Mouse (Mus musculus) lung, postnatal 0 days (tissue): ENCODE measurements around the gene Cklf. TPM values are rescaled to one million over a fixed set of nuclear protein-coding genes. Genes with fewer than 3 reads are reported as not detected.
A peak's percentile ranks its signal among the peaks of the same experiment; 100 is the strongest.

Experiments used
- ATAC-seq: fragments of 200-750 bp; cut with Nextera tagmentation; 2 replicates; pipeline ENCODE4 v1.8.0; 2017; ENCODE audit warnings: moderate library complexity
- DNase-seq: peaks from one replicate; pipeline ENCODE4 v3.0.0-alpha.2; 2016; ENCODE audit warnings: low spot score
- H3K27ac ChIP-seq: fragments of 300-500 bp; sonication (generic); 2 replicates; pipeline ENCODE4 v1.5.1; 2014; ENCODE audit warnings: antibody characterized with exemption, mild to moderate bottlenecking, low read length, mixed read lengths
- H3K27me3 ChIP-seq: fragments of 300-500 bp; sonication (generic); replicated peaks from 2 replicates; pipeline ENCODE4 v1.6.1; 2014; ENCODE audit warnings: low read length, mixed read lengths; ENCODE audit not compliant: insufficient read depth
- H3K36me3 ChIP-seq: fragments of 300-500 bp; sonication (generic); 2 replicates; pipeline ENCODE4 v1.6.1; 2014; ENCODE audit warnings: low read length, mixed read lengths; ENCODE audit not compliant: insufficient read depth
- H3K4me1 ChIP-seq: fragments of 300-500 bp; sonication (generic); 2 replicates; pipeline ENCODE4 v1.6.1; 2014; ENCODE audit warnings: antibody characterized with exemption, low read depth, low read length, mixed read lengths; ENCODE audit not compliant: insufficient read depth
- H3K4me2 ChIP-seq: fragments of 300-500 bp; sonication (generic); replicated peaks from 2 replicates; pipeline ENCODE4 v1.6.1; 2014; ENCODE audit warnings: low read depth, mild to moderate bottlenecking, low read length, moderate library complexity, mixed read lengths
- H3K4me3 ChIP-seq: fragments of 300-500 bp; sonication (generic); 2 replicates; pipeline ENCODE4 v1.5.1; 2014; ENCODE audit warnings: low read depth, low read length
- H3K9ac ChIP-seq: fragments of 300-500 bp; sonication (generic); replicated peaks from 2 replicates; pipeline ENCODE4 v1.6.1; 2014; ENCODE audit warnings: low read depth, mild to moderate bottlenecking
- H3K9me3 ChIP-seq: fragments of 300-500 bp; sonication (generic); 2 replicates; pipeline ENCODE4 v1.6.1; 2016; ENCODE audit warnings: low read length, mixed read lengths
- CTCF ChIP-seq: IDR thresholded peaks from 2 replicates; pipeline ENCODE4 v1.5.1; 2016; ENCODE audit warnings: antibody characterized with exemption, mild to moderate bottlenecking
- EP300 ChIP-seq: IDR thresholded peaks from 2 replicates; pipeline ENCODE4 v1.6.1; 2016; ENCODE audit warnings: antibody characterized with exemption, mild to moderate bottlenecking, control low read depth
- WGBS: fragments of 180-500 bp; shearing (Covaris S2); extraction: QIAGEN DNeasy Blood & Tissue Kit; methylation state at CpG from one replicate; pipeline ENCODE4 v1.1.7; 2014; 5-methylcytosine and 5-hydroxymethylcytosine counted together
- polyA plus RNA-seq: library from polyadenylated mRNA; unstranded; fragments of >200 nt; fragmentation: Nextera tagmentation; extraction: Ambion mirVana; gene quantifications from 2 replicates; pipeline ENCODE4 v1.2.1, GENCODE M21; 2015

Cklf gene
- 29.2 and 33.2 TPM in 2 replicates for polyA plus RNA-seq

DNA sequence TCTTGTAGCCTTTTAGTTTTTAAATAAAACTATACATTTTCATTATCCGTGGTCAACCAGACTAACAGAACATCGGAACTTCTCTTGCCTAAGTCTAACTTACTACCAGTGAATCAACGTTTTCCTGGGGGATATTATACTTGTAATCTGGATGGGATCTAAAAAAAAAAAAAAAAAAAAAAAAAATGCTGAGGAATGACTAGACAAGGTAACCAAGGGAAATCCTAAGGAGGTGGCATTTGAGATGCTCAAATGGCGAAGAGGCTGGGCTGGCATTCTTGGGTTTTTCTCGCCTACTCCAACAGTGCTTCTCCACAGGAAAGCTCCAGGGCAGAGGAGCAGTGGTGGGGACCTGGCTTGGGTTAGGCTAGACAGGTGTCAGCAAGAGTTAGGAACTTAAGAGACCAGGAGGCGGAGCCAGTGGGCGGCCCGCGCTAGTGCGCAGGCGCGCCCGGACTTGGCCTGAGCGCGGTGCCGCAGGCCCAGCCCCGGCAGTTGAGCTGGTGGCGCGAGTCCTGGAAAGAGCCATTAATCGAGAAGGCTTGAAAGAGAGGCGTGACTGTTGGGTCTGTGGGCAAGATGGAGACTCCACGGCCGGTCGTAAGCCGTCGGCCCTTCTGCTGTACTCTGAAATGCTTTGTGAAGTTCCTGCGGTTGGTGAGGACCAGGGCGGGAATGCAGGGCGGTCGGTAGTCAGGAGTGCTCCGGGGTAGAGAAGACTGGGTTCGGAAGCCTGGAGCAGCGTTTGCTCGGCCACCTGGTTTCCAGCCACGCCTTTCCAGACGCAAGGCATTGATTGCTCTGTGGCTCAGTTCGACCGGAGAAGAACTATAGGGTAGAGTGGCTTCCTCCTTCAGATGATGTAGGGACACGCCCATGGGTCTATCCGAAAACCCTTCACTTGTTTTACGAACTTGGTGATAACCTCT is at the start of gene Cklf:
Cklf (plus strand) TSS at position 423 of the 929 bp plus-strand sequence.
- Histone ChIP-seq H3K36me3 (no peaks in the 10 kb centered on the region), H3K9me3 (no peaks in the 10 kb centered on the region), H3K4me3 (peak within 1 kb of the TSS; percentile 64), H3K4me1 (peaks cover 4% of the 10 kb centered on the region; the same call in 1 of the 2 replicates), H3K27me3 (no peaks in the 10 kb centered on the region), H3K9ac (peak within 1 kb of the TSS; percentile 48), H3K4me2 (peak within 1 kb of the TSS; percentile 87), H3K27ac (peak within 1 kb of the TSS; percentile 51)
- 3% methylated on average over 41 of the region's 41 CpGs for WGBS
- no peak for TF ChIP-seq EP300
- TF ChIP-seq CTCF, result peak; percentile 50
- DNase-seq, result peak; percentile 95
- peak; percentile 81 for ATAC-seq

DNA sequence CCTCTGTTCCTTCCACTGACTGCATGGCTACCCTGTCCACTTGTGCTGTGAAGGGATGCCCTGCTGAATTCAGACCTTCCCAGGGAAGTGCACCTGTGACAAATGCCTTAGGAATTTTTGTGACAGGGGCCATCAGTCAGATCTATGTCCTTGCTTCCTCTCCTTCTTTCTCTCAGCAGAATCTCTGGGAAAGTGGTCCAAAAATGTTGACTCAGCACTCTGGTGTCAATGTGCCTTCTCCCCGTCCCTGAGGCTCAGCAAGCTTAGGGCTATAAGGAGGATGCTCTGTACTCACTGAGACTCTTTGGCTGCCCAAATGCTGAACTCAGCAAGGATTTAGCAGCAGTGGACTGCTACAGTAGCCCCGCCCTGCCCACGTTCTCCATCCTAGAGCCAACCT is 49.0 kb upstream of the Cklf start:
- no peaks in the 10 kb centered on the region for H3K9me3 ChIP-seq
- no peak overlapping the region for H3K4me2 ChIP-seq
- no peaks in the 10 kb centered on the region for H3K27me3 ChIP-seq
- H3K4me1 ChIP-seq, result no peaks in the 10 kb centered on the region
- 63% methylated on average over 3 of the region's 3 CpGs for WGBS
- ATAC-seq (no peak), DNase-seq (no peak)
- no peak overlapping the region for H3K9ac ChIP-seq
- H3K27ac ChIP-seq, result no peak overlapping the region
- no peak for TF ChIP-seq CTCF
- no peak for TF ChIP-seq EP300
- no peaks in the 10 kb centered on the region for H3K36me3 ChIP-seq
- H3K4me3 ChIP-seq, result no peak overlapping the region

DNA sequence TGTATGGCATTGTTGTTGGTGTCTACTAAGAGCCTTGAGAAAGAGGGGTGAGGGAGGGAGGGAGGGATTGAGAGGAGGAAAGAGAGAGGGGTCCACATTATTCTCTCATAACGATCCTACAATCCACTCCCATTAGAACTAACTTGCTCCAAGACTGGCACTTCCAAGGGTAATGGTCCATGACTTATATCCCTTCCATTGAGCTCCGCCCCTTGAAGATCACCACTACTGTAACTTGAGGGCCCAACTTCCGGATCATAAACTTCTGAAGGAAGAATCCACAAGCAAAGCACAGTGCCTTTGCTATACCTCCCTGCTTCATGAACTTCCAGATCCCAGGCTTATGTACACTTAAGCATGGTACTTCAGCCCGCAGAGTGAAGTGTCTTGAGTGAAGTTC is 48.3 kb upstream of the Cklf start:
- no peak for ATAC-seq
- H3K4me2 ChIP-seq, result no peak overlapping the region
- H3K27ac ChIP-seq, result no peak overlapping the region
- H3K27me3 ChIP-seq, result no peaks in the 10 kb centered on the region
- no peak for DNase-seq
- H3K4me1 ChIP-seq, result no peaks in the 10 kb centered on the region
- WGBS, result 81% methylated on average over 4 of the region's 4 CpGs
- H3K4me3 ChIP-seq, result no peak overlapping the region
- TF ChIP-seq CTCF (no peak), EP300 (no peak)
- no peaks in the 10 kb centered on the region for H3K36me3 ChIP-seq
- H3K9ac ChIP-seq, result no peak overlapping the region
- H3K9me3 ChIP-seq, result no peaks in the 10 kb centered on the region

DNA sequence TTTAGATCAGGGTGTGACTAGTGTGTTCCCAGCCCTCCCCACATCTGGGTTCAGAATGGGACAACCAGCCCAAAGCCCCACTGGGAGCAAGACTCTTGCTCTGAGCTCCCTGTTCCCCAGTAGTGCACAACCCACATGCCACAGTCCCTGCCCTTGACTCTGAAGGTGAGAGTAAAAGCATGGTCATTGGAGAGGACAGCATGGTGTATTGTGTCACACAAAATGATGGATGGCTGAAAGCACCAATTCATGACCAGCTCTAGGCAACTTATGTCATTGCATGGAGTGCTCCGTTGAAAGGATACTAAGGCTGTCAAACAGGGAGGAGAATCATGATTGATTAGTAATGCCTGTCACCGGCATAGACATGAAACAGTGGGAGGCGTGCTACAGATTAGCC is 45.4 kb upstream of the Cklf start:
- TF ChIP-seq CTCF (no peak), EP300 (no peak)
- Histone ChIP-seq H3K4me3 (no peak overlapping the region), H3K9me3 (no peaks in the 10 kb centered on the region), H3K36me3 (no peaks in the 10 kb centered on the region), H3K27me3 (no peaks in the 10 kb centered on the region), H3K4me2 (no peak overlapping the region), H3K9ac (no peak overlapping the region), H3K4me1 (no peaks in the 10 kb centered on the region), H3K27ac (no peak overlapping the region)
- 52% methylated on average over 3 of the region's 3 CpGs for WGBS
- ATAC-seq (no peak), DNase-seq (no peak)

DNA sequence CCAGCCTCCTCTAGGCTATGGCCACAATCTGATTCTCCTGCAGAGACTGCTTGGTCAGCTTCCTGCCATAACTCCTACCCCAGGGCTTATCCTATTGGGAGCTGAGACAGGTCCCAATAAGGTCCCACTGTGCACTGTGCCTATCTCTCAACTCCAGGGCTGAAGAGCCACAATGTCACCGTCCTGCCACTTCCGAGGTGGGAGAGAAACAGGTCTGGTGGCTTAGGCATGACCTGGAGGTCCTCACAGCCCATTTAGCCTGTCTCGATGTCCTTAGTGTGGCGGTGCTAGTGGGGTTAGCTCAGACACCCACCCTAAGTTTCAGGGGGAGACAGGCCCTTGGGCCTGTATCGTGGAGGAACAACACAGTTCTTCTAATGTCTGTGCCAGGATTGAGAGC is 33.1 kb upstream of the Cklf start:
- Histone ChIP-seq H3K27ac (no peak overlapping the region), H3K9ac (no peak overlapping the region), H3K4me1 (no peaks in the 10 kb centered on the region; the same call in 1 of the 2 replicates), H3K4me3 (no peak overlapping the region), H3K36me3 (no peaks in the 10 kb centered on the region), H3K9me3 (no peaks in the 10 kb centered on the region), H3K4me2 (no peak overlapping the region), H3K27me3 (no peaks in the 10 kb centered on the region)
- TF ChIP-seq EP300 (no peak), CTCF (no peak)
- ATAC-seq (no peak), DNase-seq (no peak)
- WGBS, result 83% methylated on average over 5 of the region's 5 CpGs

DNA sequence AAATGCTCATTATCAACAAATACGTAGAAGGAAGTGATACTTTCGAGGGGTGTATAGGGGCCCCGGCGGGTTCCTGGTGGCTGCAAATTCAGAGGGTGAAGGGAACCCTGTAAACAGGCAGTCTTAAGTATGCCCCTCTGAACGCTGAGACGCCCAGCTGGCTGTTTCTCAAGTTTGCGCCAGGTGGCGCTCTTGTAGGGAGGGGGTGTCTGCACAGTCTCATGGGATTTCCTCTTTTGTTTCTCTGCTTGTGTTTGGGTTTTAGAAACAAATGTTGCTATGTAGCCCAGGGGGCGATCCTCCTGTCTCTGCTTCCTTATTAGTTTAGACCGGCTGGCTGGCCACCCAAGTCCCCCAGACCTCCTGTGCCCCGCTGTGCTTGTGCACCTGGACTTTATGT is 31.6 kb upstream of the Cklf start:
- DNase-seq (peak; percentile 57), ATAC-seq (peak; percentile 54; the same call in 1 of the 2 replicates)
- Histone ChIP-seq H3K9ac (no peak overlapping the region), H3K36me3 (no peaks in the 10 kb centered on the region), H3K27me3 (no peaks in the 10 kb centered on the region), H3K4me1 (no peaks in the 10 kb centered on the region; the same call in 1 of the 2 replicates), H3K9me3 (no peaks in the 10 kb centered on the region), H3K27ac (no peak overlapping the region), H3K4me2 (no peak overlapping the region), H3K4me3 (no peak overlapping the region)
- peak; percentile 75 for TF ChIP-seq CTCF
- TF ChIP-seq EP300, result no peak
- 25% methylated on average over 11 of the region's 11 CpGs for WGBS
